Comparison of ENCODE assay signal across 13 mouse cellular contexts in genomic region chr5:77372242-77372641, GRCm38 (mm10). TPM values are rescaled to one million over a fixed set of nuclear protein-coding genes. Genes with fewer than 3 reads are reported as not detected.
DNase-seq lines count a peak whose midpoint lies in the region; ATAC-seq and TF ChIP-seq lines count a peak whose summit lies in the region.
"Had no signal": no experiment of that assay in that cellular context is flagged by ENCODE, and none has a peak within 500 bp of the region (broad histone marks: within the 10 kb centered on the region; RNA-seq: fewer than 3 reads in every experiment).

No protein-coding gene starts in this region.

- no peak for TF ChIP-seq CTCF in lung, postnatal 0 days (IDR thresholded peaks at IDR 0.05)
- no peak for TF ChIP-seq CTCF in lung, adult 2 months (IDR thresholded peaks at IDR 0.05; ENCODE audit: insufficient read depth, low read length)

- no peaks in the 10 kb centered on the region for H3K36me3 ChIP-seq in lung, postnatal 0 days (ENCODE audit: insufficient read depth, low read length)
- H3K36me3 ChIP-seq in heart, embryonic 16.5 days (ENCODE audit: control insufficient read depth, insufficient read depth), result no peaks in the 10 kb centered on the region
- H3K36me3 ChIP-seq in myocyte (ENCODE audit: control insufficient read depth, insufficient read depth), result no peaks in the 10 kb centered on the region
- H3K36me3 ChIP-seq: midbrain, embryonic 15.5 days; neural tube, embryonic 15.5 days had no signal

- TF ChIP-seq EP300 in lung, postnatal 0 days (IDR thresholded peaks at IDR 0.05), result 0 out of 2 replicates have a peak, but pooled peaks have one; percentile 17

- H3K9me3 ChIP-seq in lung, postnatal 0 days (ENCODE audit: low read length), result no peaks in the 10 kb centered on the region
- H3K9me3 ChIP-seq in heart, embryonic 16.5 days (replicated peaks; ENCODE audit: control insufficient read depth, low read length), result no peaks in the 10 kb centered on the region
- H3K9me3 ChIP-seq: midbrain, embryonic 15.5 days; neural tube, embryonic 15.5 days had no signal

- H3K27me3 ChIP-seq in lung, postnatal 0 days (replicated peaks; ENCODE audit: insufficient read depth, low read length), result no peaks in the 10 kb centered on the region
- no peaks in the 10 kb centered on the region for H3K27me3 ChIP-seq in heart, embryonic 16.5 days (ENCODE audit: control insufficient read depth, insufficient read depth, low read length)
- no peaks in the 10 kb centered on the region for H3K27me3 ChIP-seq in myocyte (ENCODE audit: control insufficient read depth, insufficient read depth, insufficient read length)
- H3K27me3 ChIP-seq: midbrain, embryonic 15.5 days; neural tube, embryonic 15.5 days had no signal

- no peak for TF ChIP-seq POLR2A in lung, adult 2 months (IDR thresholded peaks at IDR 0.05; ENCODE audit: borderline replicate concordance, extremely low read depth, low read depth, low read length)
- TF ChIP-seq POLR2A in myocyte (IDR thresholded peaks at IDR 0.05; ENCODE audit: insufficient read length, low read depth), result no peak

- no peak overlapping the region for H3ac ChIP-seq in myocyte (ENCODE audit: control insufficient read depth, insufficient read length)

- H3K4me3 ChIP-seq in lung, postnatal 0 days (ENCODE audit: low read depth, low read length), result no peak overlapping the region
- H3K4me3 ChIP-seq in lung, adult 2 months (replicated peaks; ENCODE audit: extremely low read depth, low read depth, low read length), result no peak overlapping the region
- H3K4me3 ChIP-seq in heart, embryonic 16.5 days (ENCODE audit: low read length), result no peak overlapping the region
- no peak overlapping the region for H3K4me3 ChIP-seq in myocyte
- H3K4me3 ChIP-seq: layer of hippocampus, adult 2 months; midbrain, embryonic 15.5 days; neural tube, embryonic 15.5 days had no signal

- H3K9ac ChIP-seq in lung, postnatal 0 days (replicated peaks; ENCODE audit: low read depth), result no peak overlapping the region
- no peak overlapping the region for H3K9ac ChIP-seq in heart, embryonic 16.5 days (ENCODE audit: low read length)
- H3K9ac ChIP-seq: lung, embryonic 14.5 days; midbrain, embryonic 15.5 days; neural tube, embryonic 15.5 days had no signal

- H3K79me2 ChIP-seq in myocyte (ENCODE audit: control insufficient read depth, insufficient read depth), result no peaks in the 10 kb centered on the region

- no peak overlapping the region for H3K4me2 ChIP-seq in lung, postnatal 0 days (replicated peaks; ENCODE audit: low read depth, low read length)
- no peak overlapping the region for H3K4me2 ChIP-seq in heart, embryonic 16.5 days (ENCODE audit: low read depth, low read length)
- peak overlapping the region; percentile 88 for H3K4me2 ChIP-seq in myocyte (ENCODE audit: low read depth)
- H3K4me2 ChIP-seq: lung, embryonic 14.5 days; midbrain, embryonic 15.5 days; neural tube, embryonic 15.5 days had no signal

- peak; percentile 68 for DNase-seq in gastrocnemius, adult 18-20 months (ENCODE audit: low spot score)
- no peak for DNase-seq in gastrocnemius, postnatal 10 days
- peak; percentile 21 for DNase-seq in lung, postnatal 0 days (ENCODE audit: low spot score)
- no peak for DNase-seq in lung, adult 2 months
- no peak for DNase-seq in frontal cortex, postnatal 10 days (ENCODE audit: low spot score in 2 of 2)
- no peak for DNase-seq in thymus, postnatal 14 days
- DNase-seq: cerebellum, adult 9-10 months had no signal

- WGBS in lung, postnatal 0 days, result 54% methylated on average over 7 of the region's 7 CpGs
- 31% methylated on average over 7 of the region's 7 CpGs for WGBS in lung, adult 2 months
- WGBS in heart, embryonic 16.5 days, result 54% methylated on average over 7 of the region's 7 CpGs

- peak; percentile 49; the same call in 1 of the 2 replicates for ATAC-seq in lung, postnatal 0 days
- 0 out of 2 replicates have a peak, but pooled peaks have one; percentile 37 for ATAC-seq in heart, embryonic 16.5 days (replicated peaks; ENCODE audit: extremely low read depth, insufficient read depth, low FRiP score)
- ATAC-seq: midbrain, embryonic 15.5 days had no signal

- H3K4me1 ChIP-seq in lung, postnatal 0 days (ENCODE audit: insufficient read depth, low read depth, low read length), result peaks cover 3% of the 10 kb centered on the region; the same call in 1 of the 2 replicates
- peaks cover 14% of the 10 kb centered on the region for H3K4me1 ChIP-seq in lung, adult 2 months (ENCODE audit: control insufficient read depth, insufficient read depth, low read length)
- peaks cover 10% of the 10 kb centered on the region for H3K4me1 ChIP-seq in heart, embryonic 16.5 days (ENCODE audit: control insufficient read depth, insufficient read depth, low read length)
- H3K4me1 ChIP-seq: midbrain, embryonic 15.5 days had no signal

- H3K27ac ChIP-seq in lung, postnatal 0 days (ENCODE audit: low read length), result peak overlapping the region; percentile 15; the same call in 1 of the 2 replicates
- peak overlapping the region; percentile 43 for H3K27ac ChIP-seq in heart, embryonic 16.5 days (ENCODE audit: low read length)
- H3K27ac ChIP-seq: layer of hippocampus, adult 2 months; midbrain, embryonic 15.5 days; neural tube, embryonic 15.5 days had no signal

TF ChIP-seq in myocyte, 11 proteins besides CTCF, POLR2A, EP300 and RAD21:
- TF ChIP-seq POLR2AphosphoS2 (IDR thresholded peaks at IDR 0.05; ENCODE audit: insufficient read length, low read depth) (no peak), TCF12 (IDR thresholded peaks at IDR 0.05; ENCODE audit: insufficient read depth, poor library complexity, severe bottlenecking) (no peak), MYOD1 (IDR thresholded peaks at IDR 0.05; ENCODE audit: control insufficient read depth in 1 of 3, insufficient read length in 2 of 3, low read depth in 2 of 3) (no peak), MYOG (IDR thresholded peaks at IDR 0.05; ENCODE audit: control insufficient read depth in 1 of 3, insufficient read depth in 1 of 3, insufficient read length in 2 of 3, low read depth in 2 of 3) (no peak), USF1 (IDR thresholded peaks at IDR 0.05; ENCODE audit: low read depth) (no peak), MAX (IDR thresholded peaks at IDR 0.05; ENCODE audit: low read depth) (no peak), REST (IDR thresholded peaks at IDR 0.05; ENCODE audit: insufficient read depth, insufficient read length) (no peak), CEBPB (IDR thresholded peaks at IDR 0.05; ENCODE audit: insufficient read depth, poor library complexity, severe bottlenecking) (no peak), E2F4 (IDR thresholded peaks at IDR 0.05; ENCODE audit: insufficient read depth) (no peak), SRF (IDR thresholded peaks at IDR 0.05; ENCODE audit: control insufficient read depth, insufficient read length, low read depth) (no peak), TCF3 (IDR thresholded peaks at IDR 0.05; ENCODE audit: insufficient read length, low read depth) (no peak)

RNA-seq across cellular contexts. Expression of gene Igfbp7, which starts 35.6 kb away (rescaled TPM):
- 10 to 100 TPM; 63.6 to 75.9 TPM for total RNA-seq in gastrocnemius, adult 18-20 months (2021)
- 100 to 1,000 TPM; 330 to 348 TPM for total RNA-seq in gastrocnemius, postnatal 10 days (2021)
- 756 and 780 TPM in 2 replicates for polyA plus RNA-seq in lung, postnatal 0 days (2015; fragmentation: Nextera tagmentation; extraction: Ambion mirVana)
- polyA plus RNA-seq in lung, adult 2 months (2012; rRNA removed), result 2,523 and 4,787 TPM in 2 replicates
- 68.4 and 72.0 TPM in 2 replicates for polyA plus RNA-seq in heart, embryonic 16.5 days (2015; fragmentation: Nextera tagmentation; extraction: Ambion mirVana)
- 201 TPM for polyA plus RNA-seq in myocyte (2012; fragmentation: generic; extraction: Trizol)

Comparison
In these comparisons a context has a peak if more than half of its experiments do, and no peak if none do; other contexts are left out.
1. DNase-seq: peak in gastrocnemius, adult 18-20 months (single experiment) and lung, postnatal 0 days (single experiment); none in gastrocnemius, postnatal 10 days (single experiment), lung, adult 2 months (single experiment), frontal cortex, postnatal 10 days (0 of 2) and thymus, postnatal 14 days (single experiment).